Mouse (Mus musculus): Measurements from ENCODE around the gene Smim24. TPM values are rescaled to one million over a fixed set of nuclear protein-coding genes. Genes with fewer than 3 reads are reported as not detected.
A peak's percentile ranks its signal among the peaks of the same experiment; 100 is the strongest.

The Smim24 gene
- total RNA-seq, 2 experiments from 2014 or later, result 1.3 to 1.4 TPM

GRCm38 (mm10) chr10:81356352-81356990 is 36.4 kb upstream of the Smim24 start:
- intact Hi-C loops (cut with DNase I), result no loop called here
- no peak for TF ChIP-seq CTCF (IDR thresholded peaks at IDR 0.05)
- DNase-seq (ENCODE audit: extremely low spot score in 1 of 2, low spot score in 2 of 2), result no peak
- H3K4me3 ChIP-seq, result no peak overlapping the region
- no peak overlapping the region for H3K27ac ChIP-seq

- intact Hi-C loops (cut with DNase I), result no loop called here
- TF ChIP-seq CTCF (IDR thresholded peaks at IDR 0.05), result no peak
- Histone ChIP-seq H3K4me3 (peak within 1 kb of the TSS; percentile 91), H3K27ac (peak within 1 kb of the TSS; percentile 71)
- DNase-seq (ENCODE audit: extremely low spot score in 1 of 2, low spot score in 2 of 2), result peak; percentile 90
Observed at GRCm38 (mm10) chr10:81356991-81357844, 35.6 kb upstream of the Smim24 start, which contains the start of gene Mfsd12. Mfsd12 (plus strand) TSS chr10:81357491.

- intact Hi-C loops (cut with DNase I), result no loop called here
- Histone ChIP-seq H3K4me3 (peak overlapping the region; percentile 91), H3K27ac (no peak overlapping the region)
- no peak for DNase-seq (ENCODE audit: extremely low spot score in 1 of 2, low spot score in 2 of 2)
- TF ChIP-seq CTCF (IDR thresholded peaks at IDR 0.05), result no peak
Observed at GRCm38 (mm10) chr10:81358209-81358608, 34.6 kb upstream of the Smim24 start.

DNA sequence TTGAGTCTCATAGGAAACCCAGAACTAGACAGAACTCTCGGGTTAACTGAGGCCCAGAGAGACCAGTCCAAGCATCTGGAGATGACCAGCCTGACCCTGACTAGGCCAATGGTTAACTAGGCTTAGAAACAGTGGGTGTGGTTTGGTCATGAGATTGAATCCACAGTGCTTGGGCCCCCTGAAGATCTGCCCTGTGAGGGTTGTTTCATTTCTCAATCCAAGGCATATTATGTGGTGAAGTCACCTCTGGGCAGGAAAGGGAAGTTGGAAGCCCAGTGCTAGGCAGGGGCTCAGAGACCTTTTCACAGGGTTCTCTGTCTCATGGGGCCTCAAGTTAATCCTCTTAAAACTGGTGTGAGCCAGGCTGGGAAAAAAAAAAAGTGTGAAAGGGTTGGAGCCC is 34.0 kb upstream of the Smim24 start:
- no peak for DNase-seq (ENCODE audit: extremely low spot score in 1 of 2, low spot score in 2 of 2)
- Histone ChIP-seq H3K4me3 (peak overlapping the region; percentile 91), H3K27ac (no peak overlapping the region)
- no peak for TF ChIP-seq CTCF (IDR thresholded peaks at IDR 0.05)
- intact Hi-C loops (cut with DNase I), result no loop called here

DNA sequence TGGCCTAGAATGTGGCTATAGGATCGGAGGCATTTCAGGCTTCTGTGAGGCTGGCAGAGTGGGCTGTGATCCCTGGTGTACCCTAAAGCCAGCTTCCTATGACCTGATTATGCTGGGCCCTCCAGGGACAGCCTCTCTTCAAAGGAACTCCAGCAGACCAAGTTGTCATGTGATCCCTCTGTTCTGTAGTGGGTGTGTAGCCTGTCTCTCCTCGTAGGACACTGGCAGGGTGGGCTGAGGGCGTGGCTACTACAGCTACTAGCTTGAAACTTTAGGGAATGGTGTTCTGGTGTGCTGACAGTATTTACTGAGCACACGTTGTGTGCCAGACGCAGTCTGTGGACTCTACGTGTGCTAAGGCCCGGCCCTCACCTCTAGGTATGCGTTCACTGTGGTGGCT is 32.1 kb upstream of the Smim24 start:
- DNase-seq (ENCODE audit: extremely low spot score in 1 of 2, low spot score in 2 of 2), result no peak
- no peak overlapping the region for H3K27ac ChIP-seq
- no peak for TF ChIP-seq CTCF (IDR thresholded peaks at IDR 0.05)
- intact Hi-C loops (cut with DNase I), result no loop called here
- no peak overlapping the region for H3K4me3 ChIP-seq

DNA sequence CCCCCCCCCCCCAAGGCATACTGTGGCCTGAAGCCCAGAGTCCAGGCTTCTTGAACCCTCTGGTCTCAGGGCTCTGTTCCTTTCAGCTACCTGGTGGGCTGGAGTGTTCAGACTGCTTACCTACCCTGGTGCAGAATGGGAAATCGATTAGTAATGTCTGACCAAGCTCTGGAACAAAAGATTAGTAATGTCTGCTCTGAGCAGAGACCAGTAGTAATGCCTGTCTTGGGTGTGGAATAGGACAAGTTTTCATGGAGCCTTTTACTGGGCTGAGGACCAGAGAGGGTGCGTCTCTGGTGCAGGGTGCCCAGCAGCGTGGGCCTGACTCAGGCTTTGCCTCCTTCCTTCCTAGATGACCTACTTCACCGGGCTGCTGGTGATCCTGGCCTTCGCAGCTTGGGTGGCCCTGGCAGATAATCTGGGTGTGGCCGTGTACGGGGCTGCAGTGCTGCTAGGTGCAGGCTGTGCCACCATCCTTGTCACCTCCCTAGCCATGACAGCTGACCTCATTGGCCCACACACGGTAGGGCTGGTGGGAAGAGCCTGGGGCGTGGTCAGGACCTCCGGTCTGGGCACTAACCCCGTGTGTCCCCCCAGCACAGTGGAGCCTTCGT is 30.4 kb upstream of the Smim24 start:
- intact Hi-C loops (cut with DNase I), result no loop called here
- Histone ChIP-seq H3K27ac (no peak overlapping the region), H3K4me3 (no peak overlapping the region)
- no peak for DNase-seq (ENCODE audit: extremely low spot score in 1 of 2, low spot score in 2 of 2)
- no peak for TF ChIP-seq CTCF (IDR thresholded peaks at IDR 0.05)

DNA sequence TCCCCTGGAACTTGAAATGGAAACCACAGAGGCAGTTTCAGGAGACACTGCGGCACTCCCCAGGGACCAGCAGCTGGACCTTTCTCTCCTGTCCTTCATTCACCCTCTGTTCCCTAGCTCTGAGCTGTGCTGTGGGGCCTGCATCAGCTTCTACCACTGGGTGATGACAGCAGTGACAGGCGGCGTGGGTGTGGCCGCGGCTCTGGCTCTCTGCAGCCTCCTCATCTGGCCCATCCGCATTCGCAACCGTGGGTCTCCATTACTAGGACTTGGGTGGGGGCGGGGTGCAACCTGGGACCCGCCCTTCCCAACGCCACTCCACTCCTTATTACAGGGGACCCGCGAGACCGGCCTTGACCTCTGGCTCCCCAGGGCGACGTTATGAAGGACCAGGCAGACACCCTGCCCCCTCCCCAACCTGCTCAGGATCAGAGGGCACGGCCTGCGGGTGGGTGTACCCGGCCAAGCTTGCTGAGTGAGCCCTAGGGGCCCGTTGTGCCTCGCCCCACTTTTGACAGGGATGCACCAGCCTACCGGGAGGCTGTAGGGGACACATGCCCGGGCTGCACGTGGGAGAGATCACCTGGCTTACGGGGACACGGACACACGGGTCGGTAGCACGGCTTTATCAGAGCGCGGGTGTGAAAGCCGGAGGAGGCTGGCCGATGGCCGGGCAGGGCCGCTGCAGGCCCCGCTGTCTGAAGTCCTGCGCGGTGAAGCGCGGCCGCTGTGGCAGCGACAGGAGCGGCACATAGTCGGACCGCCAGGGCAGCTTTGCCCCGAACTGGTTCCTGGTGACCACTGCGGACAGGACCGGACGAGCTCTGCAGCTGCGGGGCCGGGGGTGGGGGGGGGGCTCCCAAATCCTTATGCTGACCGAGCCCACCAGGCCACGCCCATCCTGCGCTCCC is 29.2 kb upstream of the Smim24 start:
- DNase-seq (ENCODE audit: extremely low spot score in 1 of 2, low spot score in 2 of 2), result no peak
- TF ChIP-seq CTCF (IDR thresholded peaks at IDR 0.05), result no peak
- intact Hi-C loops (cut with DNase I), result no loop called here
- Histone ChIP-seq H3K27ac (no peak overlapping the region), H3K4me3 (no peak overlapping the region)

DNA sequence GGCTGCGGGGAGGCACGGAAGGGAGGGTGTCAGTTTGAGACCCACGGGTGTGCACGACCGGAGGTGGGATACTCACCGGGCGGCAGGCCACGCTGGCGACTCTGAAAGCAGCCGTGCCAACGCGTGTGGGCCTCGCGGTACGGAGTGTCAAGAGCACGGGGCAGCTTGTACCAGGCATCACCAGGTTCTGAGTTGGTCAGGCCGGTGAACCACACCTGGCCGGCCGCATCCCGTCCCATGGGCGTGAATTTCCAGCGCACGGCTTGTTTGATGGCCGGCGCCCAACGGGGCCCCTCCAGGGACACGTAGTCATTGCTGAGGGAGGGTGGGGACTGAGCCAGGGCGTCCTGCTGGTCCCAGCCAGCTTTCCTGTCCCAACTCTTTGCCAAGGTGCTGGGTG is 28.2 kb upstream of the Smim24 start:
- Histone ChIP-seq H3K27ac (peak overlapping the region; percentile 45), H3K4me3 (no peak overlapping the region)
- no peak for TF ChIP-seq CTCF (IDR thresholded peaks at IDR 0.05)
- intact Hi-C loops (cut with DNase I), result no loop called here
- DNase-seq (ENCODE audit: extremely low spot score in 1 of 2, low spot score in 2 of 2), result no peak

GRCm38 (mm10) chr10:81365073-81365472 is 27.8 kb upstream of the Smim24 start:
- no peak overlapping the region for H3K4me3 ChIP-seq
- DNase-seq (ENCODE audit: extremely low spot score in 1 of 2, low spot score in 2 of 2), result no peak
- TF ChIP-seq CTCF (IDR thresholded peaks at IDR 0.05), result no peak
- intact Hi-C loops (cut with DNase I), result no loop called here
- H3K27ac ChIP-seq, result peak overlapping the region; percentile 45

DNA sequence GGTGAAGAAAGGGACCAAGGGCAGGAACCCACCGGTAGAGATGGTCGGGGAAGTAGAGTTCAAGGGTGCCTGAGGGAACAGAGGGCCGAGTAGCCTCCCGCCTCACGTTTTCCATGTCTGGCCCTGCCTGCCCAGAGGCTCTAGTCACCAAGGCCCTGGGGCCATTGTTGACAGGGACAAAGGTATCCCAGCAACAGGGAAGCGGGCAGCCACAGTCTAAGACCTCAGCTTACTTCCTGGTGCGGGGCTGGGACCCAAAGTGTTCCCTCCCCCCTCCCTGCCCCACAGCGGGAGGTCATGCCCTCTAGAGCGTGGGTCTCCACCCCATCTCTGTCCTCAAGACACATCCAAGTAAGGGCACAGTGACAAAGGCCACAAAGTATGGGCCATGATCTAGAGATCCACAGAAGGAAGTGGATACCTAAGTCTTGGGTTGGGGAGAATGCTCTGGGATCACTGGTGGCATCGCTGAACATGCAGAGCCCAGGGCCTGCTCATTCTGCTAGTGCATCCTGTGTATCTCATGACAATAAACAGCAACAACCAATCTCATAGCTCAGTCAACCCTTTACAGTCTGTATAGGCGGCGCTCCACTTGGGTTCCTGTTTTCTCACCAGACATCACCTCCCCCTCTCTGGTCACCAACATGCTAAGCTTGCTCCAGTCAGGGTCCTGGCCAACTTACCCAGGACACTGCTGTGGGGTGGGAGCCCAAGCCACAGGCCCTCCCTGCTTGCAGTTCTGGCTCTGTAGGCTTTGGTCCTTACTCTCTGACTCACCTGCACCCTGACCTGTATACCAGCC is 27.0 kb upstream of the Smim24 start, which contains the start of gene 4930404N11Rik:
Gene 4930404N11Rik (minus strand): TSS at position 145 of the 805 bp plus-strand sequence.
- Histone ChIP-seq H3K27ac (peak within 1 kb of the TSS; percentile 45), H3K4me3 (no peak within 1 kb of the TSS)
- no peak for TF ChIP-seq CTCF (IDR thresholded peaks at IDR 0.05)
- intact Hi-C loops (cut with DNase I), result no loop called here
- DNase-seq (ENCODE audit: extremely low spot score in 1 of 2, low spot score in 2 of 2), result no peak

All from left cerebral cortex, adult 2 months (tissue).